Mouse (Mus musculus): ENCODE results near the gene Phospho1.

- TF ChIP-seq TAL1 (conservative IDR thresholded peaks at IDR 0.05; ENCODE audit: low read depth, low read length) (no peak), CTCF (IDR thresholded peaks at IDR 0.05; ENCODE audit: low read depth, low read length) (no peak), GATA1 (IDR thresholded peaks at IDR 0.05; ENCODE audit: borderline replicate concordance, low read length) (no peak), POLR2AphosphoS5 (IDR thresholded peaks at IDR 0.05; ENCODE audit: insufficient replicate concordance, low read depth, low read length) (no peak), GATA2 (IDR thresholded peaks at IDR 0.05; ENCODE audit: borderline replicate concordance, low read depth, low read length) (no peak)
Measured at GRCm38 (mm10) chr11:95850898-95851297, 26.6 kb downstream of the Phospho1 start.

Measured in G1E (cell line).